Mouse (Mus musculus) T-helper 2 cell (primary cell): Measurements from ENCODE around the gene Mrpl46.

Source experiments
- in situ Hi-C: fragments of 300-600 bp; cut with MboI, MseI; formaldehyde crosslinking; loops from one replicate; pipeline ENCODE4 v1.15.1; 2025; ENCODE audit warnings: high pct_unique_total_duplicates

The Mrpl46 gene

GRCm38 (mm10) chr7:78769075-78769652, 14.2 kb downstream of the Mrpl46 start:
- in situ Hi-C loops, result loop anchor here (5.0 to 25.0 kb wide), 3 partner anchors 202 to 1632 kb away; no protein-coding TSS in a partner anchor

DNA sequence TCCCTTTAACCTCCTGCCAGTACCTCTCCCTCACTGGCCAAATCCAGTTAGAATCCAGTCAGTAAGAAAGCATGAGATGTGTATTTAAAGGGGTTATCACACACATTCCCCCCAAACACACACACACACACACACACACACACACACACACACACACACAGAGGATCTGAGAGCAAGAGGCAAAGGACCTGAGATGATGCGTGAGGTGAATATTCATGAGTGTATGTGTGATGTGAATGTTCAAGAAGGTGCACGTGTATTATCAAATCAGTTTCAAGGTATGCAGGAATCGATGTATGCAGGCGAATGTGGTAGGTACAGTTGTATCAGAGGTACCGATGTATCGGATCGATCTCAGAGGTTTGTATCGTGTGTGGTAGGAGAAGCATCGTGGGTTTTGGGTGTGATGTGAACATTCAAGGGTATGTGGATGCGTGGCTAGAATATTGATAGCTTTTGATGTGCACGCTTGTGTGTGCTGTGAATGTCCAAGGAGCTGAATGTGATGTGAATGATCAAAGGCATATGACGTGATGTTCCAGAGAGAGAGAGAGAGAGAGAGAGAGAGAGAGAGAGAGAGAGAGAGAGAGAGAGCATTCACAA, 15.3 kb downstream of the Mrpl46 start:
- in situ Hi-C loops, result loop anchor here (5.0 to 25.0 kb wide), 3 partner anchors 201 to 1631 kb away; no protein-coding TSS in a partner anchor

GRCm38 (mm10) chr7:78766019-78766683, 17.2 kb downstream of the Mrpl46 start:
- in situ Hi-C loops, result loop anchor here (5.0 to 25.0 kb wide), 3 partner anchors 199 to 1629 kb away; no protein-coding TSS in a partner anchor

DNA sequence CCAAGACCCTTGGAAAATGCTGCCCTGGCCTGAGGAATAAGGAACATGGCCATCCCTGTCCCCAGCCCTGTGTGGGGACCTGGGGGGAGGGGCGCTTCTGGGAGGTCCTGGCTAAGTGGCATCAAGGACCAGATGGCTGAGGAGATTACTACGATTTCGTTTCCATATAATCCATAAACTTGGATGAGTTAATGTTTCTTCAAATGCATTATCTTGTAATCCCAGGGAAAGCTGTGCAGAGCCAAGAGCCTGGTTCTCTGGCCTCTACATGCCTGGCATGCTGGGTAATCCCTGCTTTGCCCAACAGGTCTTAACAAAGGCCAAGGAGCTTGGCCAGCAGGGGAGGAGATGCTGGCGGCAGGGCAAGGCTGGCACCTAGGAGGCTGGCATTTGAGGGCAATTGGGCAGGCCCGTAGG, 18.1 kb downstream of the Mrpl46 start:
- in situ Hi-C loops, result loop anchor here (5.0 to 25.0 kb wide), 3 partner anchors 198 to 1628 kb away; no protein-coding TSS in a partner anchor

DNA sequence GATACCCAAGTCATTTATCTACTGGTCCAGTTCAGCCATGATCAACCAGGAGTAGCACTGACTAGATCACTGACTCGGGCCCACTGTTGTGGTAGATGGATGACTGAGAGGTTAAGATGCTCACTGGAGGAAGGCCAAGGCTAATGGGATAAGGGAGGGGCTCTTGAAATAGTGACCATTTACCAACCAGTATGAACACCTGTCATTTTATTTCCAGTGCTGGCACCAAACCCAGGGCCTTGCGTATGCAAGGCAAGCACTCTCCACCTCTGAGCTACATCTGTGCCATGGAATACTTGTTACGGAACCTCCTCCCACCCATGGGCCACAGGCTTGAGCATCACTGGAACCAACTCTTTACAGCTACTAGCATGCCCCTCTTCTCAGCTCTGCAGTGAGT, 19.5 kb downstream of the Mrpl46 start:
- in situ Hi-C loops, result loop anchor here (5.0 to 25.0 kb wide), 4 partner anchors 86 to 1626 kb away; no protein-coding TSS in a partner anchor

DNA sequence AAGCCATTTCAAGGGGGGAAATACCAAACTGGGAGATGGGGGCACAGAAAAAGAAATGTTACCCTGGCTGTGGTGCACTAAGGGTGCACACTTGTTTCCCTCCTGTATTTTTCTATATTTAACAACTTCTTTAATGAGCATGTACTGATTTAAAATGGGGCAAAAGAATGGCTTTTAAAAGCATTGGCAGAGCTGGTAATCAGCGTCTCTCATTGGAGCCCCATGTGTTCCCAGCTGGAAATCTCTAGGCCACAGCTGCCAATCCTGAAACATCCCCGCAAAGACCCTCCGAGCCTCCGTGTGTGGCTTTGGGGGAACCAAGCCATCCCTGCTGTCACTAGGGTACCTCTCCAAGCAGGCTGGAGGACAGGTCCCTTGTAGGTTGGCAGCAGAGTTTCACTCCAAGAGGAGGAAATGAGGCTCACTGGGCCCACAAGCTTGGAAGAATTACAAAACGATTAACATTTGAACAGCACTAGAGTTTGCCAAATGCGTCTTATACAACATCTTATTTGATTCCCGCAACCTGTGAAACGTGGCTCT, 28.8 kb downstream of the Mrpl46 start:
- in situ Hi-C loops, result loop anchor here (25.0 kb wide), 2 partner anchors 317 to 1617 kb away; no protein-coding TSS in a partner anchor

GRCm38 (mm10) chr7:78753752-78754457, 29.4 kb downstream of the Mrpl46 start:
- in situ Hi-C loops, result loop anchor here (25.0 kb wide), 2 partner anchors 317 to 1617 kb away; no protein-coding TSS in a partner anchor

DNA sequence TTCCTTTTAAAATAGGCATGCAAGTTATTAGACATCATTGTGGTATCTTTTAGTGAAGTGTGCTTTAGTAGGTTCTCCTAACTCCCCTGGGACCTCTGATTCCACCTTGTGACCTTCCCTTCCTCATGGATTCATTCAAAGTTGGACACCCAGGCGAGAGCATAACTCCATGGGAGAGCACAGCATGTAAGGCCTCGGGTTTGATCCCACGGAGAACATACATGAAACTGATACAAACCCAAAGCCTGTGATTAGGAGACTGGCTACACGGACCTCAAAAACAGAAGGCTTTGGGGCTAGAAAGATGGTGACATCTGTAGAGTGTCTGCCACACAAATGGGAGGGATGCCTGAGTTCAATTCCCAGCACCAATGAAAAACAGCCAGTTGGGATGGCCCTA, 30.4 kb downstream of the Mrpl46 start:
- in situ Hi-C loops, result loop anchor here (25.0 kb wide), 2 partner anchors 316 to 1616 kb away; no protein-coding TSS in a partner anchor

GRCm38 (mm10) chr7:78743731-78744385, 39.5 kb downstream of the Mrpl46 start:
- in situ Hi-C loops, result no loop called here

GRCm38 (mm10) chr7:78739351-78740000, 43.9 kb downstream of the Mrpl46 start:
- in situ Hi-C loops, result no loop called here

GRCm38 (mm10) chr7:78737614-78738210, 45.6 kb downstream of the Mrpl46 start, which contains the start of gene Ntrk3:
Gene Ntrk3, minus strand, starts transcription at chr7:78738012.
- in situ Hi-C loops, result no loop called here

DNA sequence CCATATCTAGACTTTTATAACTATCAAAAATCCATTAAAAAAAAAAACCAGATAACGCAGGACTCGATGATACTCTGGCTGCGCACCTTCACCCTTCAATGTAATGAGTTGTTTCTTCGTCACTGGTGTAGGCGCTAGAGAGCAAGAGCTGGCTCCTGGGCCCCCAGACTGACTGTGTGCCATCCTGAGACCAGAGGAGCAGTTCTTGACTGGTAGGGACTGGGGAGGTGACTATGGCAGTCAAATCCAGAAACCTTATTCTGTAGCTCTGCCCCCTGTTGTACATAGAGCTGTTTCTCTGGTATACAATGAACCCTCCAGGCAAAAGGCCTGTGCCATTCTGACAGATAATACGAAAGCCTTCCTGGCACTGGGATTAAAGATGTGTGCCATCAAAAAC, 46.1 kb downstream of the Mrpl46 start:
- in situ Hi-C loops, result no loop called here

- in situ Hi-C loops, result no loop called here
Measured at GRCm38 (mm10) chr7:78731391-78731790, 51.9 kb downstream of the Mrpl46 start.
